Mouse (Mus musculus) activated CD4-positive, CD25-positive, alpha-beta regulatory T cell (primary cell): ENCODE results near the gene Clhc1. TPM values are rescaled to one million over a fixed set of nuclear protein-coding genes. Genes with fewer than 3 reads are reported as not detected.

ENCODE experiments used
- polyA plus RNA-seq, 2 experiments: library from polyadenylated mRNA; unstranded; fragments of 100-300 nt; shearing (Covaris generic); gene quantifications; one replicate each; pipeline ENCODE4 v1.2.1; 2017

Gene Clhc1
- polyA plus RNA-seq = 1 to 10 TPM in 1 of 2 experiments, under 1 TPM in 1; 0.69 to 1.1 TPM

DNA sequence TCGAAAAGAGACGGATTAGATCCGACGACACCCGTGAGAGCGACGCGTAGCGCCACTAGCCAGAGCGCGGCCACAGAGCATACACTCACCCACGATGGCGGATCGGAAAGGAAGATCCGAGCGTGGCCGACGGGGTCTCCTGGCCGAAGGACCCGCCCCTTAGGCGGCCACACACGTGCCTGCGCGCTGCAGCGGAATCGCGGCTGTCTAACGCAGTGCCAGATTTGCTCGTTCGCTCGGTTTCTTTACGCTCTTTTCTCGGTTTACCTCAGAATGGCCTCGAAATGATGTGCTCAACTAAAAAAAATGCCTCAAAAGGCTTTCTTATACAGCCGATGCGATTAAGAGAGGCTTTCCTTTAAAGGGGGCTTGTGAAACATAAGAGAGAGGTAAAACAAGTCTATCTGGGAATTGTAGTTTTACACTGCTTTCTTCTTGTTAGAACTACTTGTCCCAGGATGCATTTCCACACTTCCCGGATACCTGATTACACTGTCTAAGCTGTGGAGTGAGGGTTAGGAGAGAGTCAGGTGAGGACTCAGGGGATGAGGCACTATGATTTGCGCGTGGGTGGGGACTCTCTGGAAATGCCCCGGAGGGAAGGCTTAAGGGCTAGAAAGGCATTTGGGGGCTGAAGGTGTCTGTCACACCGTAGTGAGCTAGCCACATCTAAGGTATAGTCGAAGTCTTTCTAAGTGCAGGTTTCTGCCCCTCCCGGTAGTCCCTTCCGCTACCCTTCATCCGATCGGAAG, at the start of gene Clhc1, which contains the start of gene Rps27a:
Gene Clhc1 (plus strand): TSS at position 199 of the 752 bp plus-strand sequence.
Gene Rps27a (minus strand): TSS at position 358 of the 752 bp plus-strand sequence.

DNA sequence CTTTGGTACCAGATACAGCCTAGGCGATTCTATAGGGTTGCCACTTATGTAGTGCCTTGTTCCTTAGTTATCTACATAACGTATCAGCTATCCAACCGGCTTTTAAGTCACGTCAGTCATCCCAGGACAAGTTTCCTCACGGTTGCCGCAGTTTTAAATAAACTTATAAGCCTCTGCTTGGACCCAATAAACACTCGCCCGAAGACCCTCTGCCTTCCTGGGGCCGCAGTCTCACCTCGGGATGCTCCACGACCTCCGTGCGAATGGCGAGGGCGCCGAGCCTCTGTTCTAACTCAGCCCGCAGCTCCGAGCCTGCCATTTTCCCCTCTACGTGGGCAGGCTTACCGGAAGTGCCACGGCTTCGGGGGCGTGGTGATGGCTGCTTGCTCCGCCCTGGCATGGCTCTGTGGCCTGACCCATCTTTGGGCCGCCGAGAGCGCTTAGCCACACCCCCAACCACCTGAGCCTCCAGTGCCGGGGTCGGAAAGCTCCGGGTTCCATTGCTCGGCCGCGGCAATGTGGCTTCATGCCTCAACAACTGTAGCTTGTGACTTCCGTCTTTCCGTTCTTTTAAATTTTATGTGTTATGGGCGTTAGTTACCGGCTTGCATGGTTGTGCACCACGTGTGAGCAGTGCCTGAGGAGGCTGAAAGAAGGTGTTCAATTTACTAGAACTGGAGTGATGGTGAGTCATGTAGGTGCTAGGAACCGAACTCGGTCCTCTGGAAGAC, 32.9 kb upstream of the Clhc1 start, which contains the start of gene Prorsd1:
Gene Prorsd1 (minus strand): TSS at position 352 of the 731 bp plus-strand sequence.

DNA sequence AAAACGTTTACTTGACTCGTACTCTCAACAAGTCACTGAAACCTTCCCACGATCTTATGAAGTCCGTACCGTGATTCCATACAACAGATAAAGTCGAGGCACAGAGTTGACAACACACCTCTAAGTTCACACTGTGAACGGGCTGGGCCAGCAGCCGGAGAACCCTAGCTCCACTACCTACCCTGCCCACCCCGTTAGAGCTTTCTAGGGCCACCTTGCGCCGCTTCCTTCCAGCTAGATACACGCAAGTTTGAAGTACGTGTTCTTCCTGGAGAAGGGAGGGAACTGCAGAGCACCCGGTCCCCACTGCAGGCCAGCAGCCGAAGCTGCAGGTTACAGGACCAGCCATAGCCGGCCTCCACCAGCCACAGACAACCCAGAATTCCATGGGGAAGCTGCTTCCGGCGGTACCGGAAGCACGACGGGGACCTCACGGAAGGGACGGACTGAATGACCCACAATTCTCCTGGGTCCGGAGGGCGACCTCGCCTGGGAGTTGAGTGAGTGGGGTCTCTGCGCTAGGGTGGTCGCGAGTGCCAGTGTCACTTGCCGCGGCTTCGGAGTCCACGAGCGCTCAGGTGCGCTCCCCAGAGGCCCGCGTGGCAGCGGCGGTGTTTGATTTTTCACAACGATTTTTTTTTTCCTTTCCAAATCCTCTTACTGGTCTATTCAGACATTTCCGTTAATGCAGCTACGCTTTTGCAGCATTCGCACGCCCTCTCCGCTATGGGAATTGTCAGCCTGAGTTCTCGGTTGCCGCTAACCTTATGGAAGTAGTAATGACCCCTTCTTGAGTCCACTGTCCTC, 21.6 kb upstream of the Clhc1 start, which contains the start of gene Mtif2:
Gene Mtif2 (plus strand): TSS at position 421 of the 807 bp plus-strand sequence.

Other genes starting within 250 kb of the Clhc1 start
- gene Ccdc88a, start 174.3 kb upstream of the Clhc1 start, polyA plus RNA-seq = 1 to 10 TPM in 1 of 2 experiments, under 1 TPM in 1; 0.74 to 6.8 TPM
- 10 to 100 TPM; 42.4 to 46.5 TPM for gene Prorsd1, start 32.9 kb upstream of the Clhc1 start, polyA plus RNA-seq
- 10 to 100 TPM; 43.6 to 52.5 TPM for gene Mtif2, start 21.5 kb upstream of the Clhc1 start, polyA plus RNA-seq
- gene Rps27a, start 159 bp downstream of the Clhc1 start, polyA plus RNA-seq = 100 to 1,000 TPM; 398 to 652 TPM
- 10 to 100 TPM; 36.1 to 47.0 TPM for gene Rtn4, start 145.0 kb downstream of the Clhc1 start, polyA plus RNA-seq